In the genomic region with DNA sequence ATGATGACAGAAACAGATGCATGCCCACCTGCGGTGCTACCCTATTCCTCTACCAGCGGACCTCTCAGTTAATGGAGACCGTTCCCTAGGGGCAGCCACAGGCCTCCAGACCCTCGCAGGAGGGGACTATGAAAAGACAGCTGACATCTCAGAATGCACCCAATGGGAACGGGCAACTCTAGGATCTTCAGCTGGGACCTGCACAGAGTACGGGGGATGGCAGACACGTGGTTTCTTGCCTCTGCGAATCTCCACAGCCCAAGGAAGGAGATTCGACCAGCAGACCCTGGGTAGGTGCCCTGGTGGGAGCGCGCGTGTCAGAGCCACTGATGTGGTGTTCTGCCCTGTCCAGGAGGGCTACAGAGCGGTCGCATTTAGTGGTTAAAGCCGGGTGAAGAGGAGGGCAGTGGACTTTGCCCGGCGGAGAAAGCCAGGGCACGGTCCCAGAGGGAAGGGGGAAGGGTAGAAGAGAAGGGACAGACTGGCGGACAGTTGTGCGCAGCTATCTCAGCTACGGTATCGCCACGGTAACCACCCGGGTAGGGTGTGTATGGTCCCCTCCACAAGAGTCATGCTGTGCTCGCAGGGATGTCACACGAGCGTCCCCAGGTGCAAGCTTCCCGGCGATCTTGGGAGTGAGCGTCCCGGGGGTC, we compare ENCODE assay signal across 1 mouse cellular context.
TF ChIP-seq lines count a peak whose summit lies in the region.

No protein-coding gene starts in this region.

TF ChIP-seq in CH12.LX, 34 proteins besides CTCF, POLR2A, EP300 and RAD21 (continued from another document):
- TF ChIP-seq MYC (IDR thresholded peaks at IDR 0.05; ENCODE audit: low read depth, low read length) (peak; percentile 61; the same call in 1 of the 2 replicates), JUN (IDR thresholded peaks at IDR 0.05; ENCODE audit: insufficient read depth, low read depth, low read length) (no peak), KAT2A (IDR thresholded peaks at IDR 0.05; ENCODE audit: insufficient replicate concordance, low read length) (no peak), USF1 (IDR thresholded peaks at IDR 0.05; ENCODE audit: low read depth, low read length) (no peak), PAX5 (IDR thresholded peaks at IDR 0.05; ENCODE audit: low read length) (no peak), NELFE (IDR thresholded peaks at IDR 0.05; ENCODE audit: low read depth, low read length) (no peak), BHLHE40 (IDR thresholded peaks at IDR 0.05; ENCODE audit: low read depth, low read length) (0 out of 2 replicates have a peak, but pooled peaks have one; percentile 27), MEF2A (IDR thresholded peaks at IDR 0.05; ENCODE audit: borderline replicate concordance, low read depth, low read length) (no peak), MAZ (IDR thresholded peaks at IDR 0.05; ENCODE audit: low read depth, low read length) (no peak), NRF1 (IDR thresholded peaks at IDR 0.05; ENCODE audit: low read depth, low read length) (no peak), MXI1 (IDR thresholded peaks at IDR 0.05; ENCODE audit: low read depth, low read length) (peak; percentile 88)
